In the genomic region with DNA sequence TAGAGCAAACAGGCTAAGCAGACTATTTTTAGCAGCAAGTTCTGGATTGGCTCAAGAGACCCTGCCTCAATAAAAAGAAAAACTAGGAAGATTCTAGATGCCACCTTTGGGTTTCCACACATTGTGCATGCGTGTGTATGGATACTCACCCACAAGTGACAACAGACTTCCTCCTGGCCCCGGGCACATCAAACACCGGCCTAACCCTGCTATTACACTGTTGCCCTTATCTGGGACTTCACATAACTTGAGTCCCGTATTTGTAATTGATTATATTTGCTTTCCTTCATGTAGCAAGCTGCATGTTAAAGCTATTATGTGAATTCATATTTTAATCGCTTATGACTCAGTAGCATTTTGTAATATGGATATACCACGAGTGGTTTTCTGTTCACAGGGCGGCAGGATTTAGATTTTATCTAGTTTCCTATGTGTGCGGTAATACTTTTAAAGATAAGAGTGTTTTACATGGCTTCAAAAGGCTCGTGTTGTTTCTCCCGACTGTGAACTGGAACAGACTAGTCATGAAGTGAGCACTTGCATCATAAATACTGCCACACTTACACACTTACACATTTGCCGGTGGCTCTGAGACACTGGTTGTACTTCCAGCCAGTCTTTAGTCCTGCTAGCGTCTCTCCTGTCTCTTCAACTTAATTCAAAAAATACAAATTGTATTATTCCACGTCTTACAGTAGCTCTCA, we compare ENCODE assay signal across 23 mouse cellular contexts.
DNase-seq lines count a peak whose midpoint lies in the region; ATAC-seq and TF ChIP-seq lines count a peak whose summit lies in the region.
"Had no signal": no experiment of that assay in that cellular context is flagged by ENCODE, and none has a peak within 500 bp of the region (broad histone marks: within the 10 kb centered on the region; RNA-seq: fewer than 3 reads in every experiment).

No protein-coding gene starts in this region.

- TF ChIP-seq EP300 in lung, postnatal 0 days (IDR thresholded peaks at IDR 0.05): no peak

- peak; percentile 57 for ATAC-seq in lung, postnatal 0 days
- peak; percentile 40 for ATAC-seq in intestine, embryonic 16.5 days
- peak; percentile 54; the same call in 1 of the 2 replicates for ATAC-seq in stomach, embryonic 16.5 days (ENCODE audit: insufficient read depth, low FRiP score)
- ATAC-seq in megakaryocyte-erythroid progenitor cell, adult 5-6 weeks (replicated peaks; ENCODE audit: low FRiP score, low TSS enrichment, poor library complexity, severe bottlenecking): no peak
- ATAC-seq: forebrain, postnatal 0 days; hindbrain, embryonic 16.5 days; inflammation-experienced regulatory T-cells, adult 6 months had no signal

- no peak overlapping the region for H3K9ac ChIP-seq in lung, postnatal 0 days (replicated peaks; ENCODE audit: low read depth)
- H3K9ac ChIP-seq in intestine, embryonic 16.5 days (ENCODE audit: low read depth, low read length): no peak overlapping the region
- H3K9ac ChIP-seq in stomach, embryonic 16.5 days (ENCODE audit: low read length): no peak overlapping the region
- H3K9ac ChIP-seq: embryonic facial prominence, embryonic 12.5 days; forebrain, embryonic 12.5 days; forebrain, postnatal 0 days; heart, embryonic 15.5 days; hindbrain, embryonic 12.5 days had no signal

- peak; percentile 44 for DNase-seq in lung, postnatal 0 days (ENCODE audit: low spot score)
- no peak for DNase-seq in lung, postnatal 25 days (ENCODE audit: low spot score)
- peak; percentile 7 for DNase-seq in fat pad, adult 2 months (ENCODE audit: extremely low read depth, low read depth, low spot score)
- no peak for DNase-seq in cerebellum, adult 8-10 months
- no peak for DNase-seq in natural killer cell, adult 2 months (ENCODE audit: low spot score in 2 of 2)
- DNase-seq: adrenal gland, adult 8-10 months; cerebellum, adult 11-12 months; cerebellum, postnatal 10 days; forebrain, postnatal 0 days; gastrocnemius, postnatal 25 days; heart, adult 18-20 months; heart, postnatal 14 days; kidney, adult 2 months had no signal

- no peaks in the 10 kb centered on the region for H3K9me3 ChIP-seq in lung, postnatal 0 days (ENCODE audit: low read length)
- no peaks in the 10 kb centered on the region for H3K9me3 ChIP-seq in intestine, embryonic 16.5 days (ENCODE audit: control insufficient read depth, low read length)
- no peaks in the 10 kb centered on the region for H3K9me3 ChIP-seq in stomach, embryonic 16.5 days (replicated peaks; ENCODE audit: control insufficient read depth, low read length)
- H3K9me3 ChIP-seq: embryonic facial prominence, embryonic 12.5 days; forebrain, embryonic 12.5 days; heart, embryonic 15.5 days; hindbrain, embryonic 12.5 days had no signal

- no peak overlapping the region for H3K4me2 ChIP-seq in lung, postnatal 0 days (replicated peaks; ENCODE audit: low read depth, low read length)
- no peak overlapping the region for H3K4me2 ChIP-seq in intestine, embryonic 16.5 days (ENCODE audit: low read depth, low read length)
- no peak overlapping the region for H3K4me2 ChIP-seq in stomach, embryonic 16.5 days (ENCODE audit: low read depth, low read length)
- H3K4me2 ChIP-seq: embryonic facial prominence, embryonic 12.5 days; forebrain, embryonic 12.5 days; heart, embryonic 11.5 days; heart, embryonic 15.5 days; hindbrain, embryonic 12.5 days had no signal

- H3K27me3 ChIP-seq in lung, postnatal 0 days (replicated peaks; ENCODE audit: insufficient read depth, low read length): no peaks in the 10 kb centered on the region
- H3K27me3 ChIP-seq in intestine, embryonic 16.5 days (replicated peaks; ENCODE audit: control insufficient read depth, insufficient read depth, low read length): no peaks in the 10 kb centered on the region
- H3K27me3 ChIP-seq in stomach, embryonic 16.5 days (ENCODE audit: control insufficient read depth, insufficient read depth, low read length): no peaks in the 10 kb centered on the region
- H3K27me3 ChIP-seq: embryonic facial prominence, embryonic 12.5 days; heart, embryonic 15.5 days; hindbrain, embryonic 12.5 days had no signal

- no peak overlapping the region for H3K4me3 ChIP-seq in lung, postnatal 0 days (ENCODE audit: low read depth, low read length)
- no peak overlapping the region for H3K4me3 ChIP-seq in intestine, embryonic 16.5 days (ENCODE audit: low read length)
- no peak overlapping the region for H3K4me3 ChIP-seq in stomach, embryonic 16.5 days (replicated peaks; ENCODE audit: low read length)
- H3K4me3 ChIP-seq: embryonic facial prominence, embryonic 12.5 days; forebrain, embryonic 12.5 days; heart, embryonic 15.5 days; hindbrain, embryonic 12.5 days had no signal

- H3K4me1 ChIP-seq in lung, postnatal 0 days (ENCODE audit: insufficient read depth, low read depth, low read length): no peaks in the 10 kb centered on the region
- H3K4me1 ChIP-seq in intestine, embryonic 16.5 days (ENCODE audit: control insufficient read depth, insufficient read depth, low read length): no peaks in the 10 kb centered on the region
- no peaks in the 10 kb centered on the region for H3K4me1 ChIP-seq in stomach, embryonic 16.5 days (ENCODE audit: control insufficient read depth, insufficient read depth, low read length)
- H3K4me1 ChIP-seq: forebrain, embryonic 12.5 days; hindbrain, embryonic 12.5 days had no signal

- no peaks in the 10 kb centered on the region for H3K36me3 ChIP-seq in lung, postnatal 0 days (ENCODE audit: insufficient read depth, low read length)
- no peaks in the 10 kb centered on the region for H3K36me3 ChIP-seq in intestine, embryonic 16.5 days (ENCODE audit: control insufficient read depth, insufficient read depth, low read length)
- no peaks in the 10 kb centered on the region for H3K36me3 ChIP-seq in stomach, embryonic 16.5 days (ENCODE audit: control insufficient read depth, insufficient read depth, low read length)
- H3K36me3 ChIP-seq: embryonic facial prominence, embryonic 12.5 days; forebrain, embryonic 12.5 days; heart, embryonic 15.5 days; hindbrain, embryonic 12.5 days had no signal

- 47% methylated on average over 13 of the region's 13 CpGs for WGBS in lung, postnatal 0 days
- WGBS in intestine, embryonic 16.5 days: 65% methylated on average over 13 of the region's 13 CpGs
- 68% methylated on average over 13 of the region's 13 CpGs for WGBS in stomach, embryonic 16.5 days

- no peak for TF ChIP-seq CTCF in lung, postnatal 0 days (IDR thresholded peaks at IDR 0.05)

- no peak overlapping the region for H3K27ac ChIP-seq in lung, postnatal 0 days (ENCODE audit: low read length)
- no peak overlapping the region for H3K27ac ChIP-seq in intestine, embryonic 16.5 days (ENCODE audit: low read length)
- no peak overlapping the region; the same call in 1 of the 2 replicates for H3K27ac ChIP-seq in stomach, embryonic 16.5 days (ENCODE audit: low read length)
- H3K27ac ChIP-seq: embryonic facial prominence, embryonic 12.5 days; forebrain, embryonic 12.5 days; heart, embryonic 15.5 days; hindbrain, embryonic 12.5 days had no signal

Comparison
In these comparisons a context has a peak if more than half of its experiments do, and no peak if none do; other contexts are left out.
1. DNase-seq: peak in lung, postnatal 0 days (single experiment) and fat pad, adult 2 months (single experiment); none in lung, postnatal 25 days (single experiment), cerebellum, adult 8-10 months (single experiment) and natural killer cell, adult 2 months (0 of 2).